Mouse (Mus musculus): ENCODE measurements at regions not wholly inside any gene's neighbourhood (a gene's known extent, or its start where the extent isn't known, plus 50 kb on each side); places are given as distances from the start of the nearest gene placed in this dataset.
"Not testable (repeated sequence)": the region's sequence is repeated elsewhere in the genome, so short reads cannot be mapped to it uniquely, and the experiment has no call there.

- Histone ChIP-seq H3K4me3 (no peak overlapping the region), H3K36me3 (no peaks in the 10 kb centered on the region), H3K4me2 (replicated peaks) (no peak overlapping the region), H3K4me1 (no peaks in the 10 kb centered on the region), H3K9me3 (no peaks in the 10 kb centered on the region), H3K27ac (replicated peaks) (no peak overlapping the region), H3K27me3 (no peaks in the 10 kb centered on the region), H3K9ac (replicated peaks) (no peak overlapping the region)
- no peak for ATAC-seq (replicated peaks)
- WGBS = 2% methylated on average over 1 of the region's 1 CpGs
Observed at GRCm38 (mm10) chr3:147680299-147680698, 828.1 kb downstream of the Ttll7 start.

- Histone ChIP-seq H3K27me3 (no peaks in the 10 kb centered on the region), H3K4me3 (no peak overlapping the region), H3K9me3 (no peaks in the 10 kb centered on the region), H3K4me2 (replicated peaks) (no peak overlapping the region), H3K4me1 (no peaks in the 10 kb centered on the region), H3K36me3 (no peaks in the 10 kb centered on the region), H3K9ac (replicated peaks) (no peak overlapping the region), H3K27ac (replicated peaks) (no peak overlapping the region)
- no peak for ATAC-seq (replicated peaks)
- WGBS = 84% methylated on average over 3 of the region's 3 CpGs
Observed at GRCm38 (mm10) chr3:147662572-147662971, 810.4 kb downstream of the Ttll7 start.

GRCm38 (mm10) chr3:147652849-147653248, 800.7 kb downstream of the Ttll7 start:
- Histone ChIP-seq H3K9ac (replicated peaks) (no peak overlapping the region), H3K4me2 (replicated peaks) (no peak overlapping the region), H3K9me3 (no peaks in the 10 kb centered on the region), H3K36me3 (no peaks in the 10 kb centered on the region), H3K4me3 (no peak overlapping the region), H3K27me3 (no peaks in the 10 kb centered on the region), H3K4me1 (no peaks in the 10 kb centered on the region), H3K27ac (replicated peaks) (no peak overlapping the region)
- no peak for ATAC-seq (replicated peaks)
- WGBS = 48% methylated on average over 6 of the region's 6 CpGs

GRCm38 (mm10) chr3:147635486-147635885, 783.3 kb downstream of the Ttll7 start:
- not testable (repeated sequence) for ATAC-seq (replicated peaks); H3K27ac ChIP-seq (replicated peaks); H3K4me3 ChIP-seq; H3K9me3 ChIP-seq; H3K4me2 ChIP-seq (replicated peaks); H3K4me1 ChIP-seq; H3K27me3 ChIP-seq; H3K36me3 ChIP-seq; H3K9ac ChIP-seq (replicated peaks)
- 94% methylated on average over 21 of the region's 21 CpGs for WGBS

- no peaks in the 10 kb centered on the region for H3K27me3 ChIP-seq
- ATAC-seq (replicated peaks) = no peak
- H3K27ac ChIP-seq (replicated peaks) = no peak overlapping the region
- no peak overlapping the region for H3K9ac ChIP-seq (replicated peaks)
- 93% methylated on average over 3 of the region's 3 CpGs for WGBS
- H3K9me3 ChIP-seq = no peaks in the 10 kb centered on the region
- no peaks in the 10 kb centered on the region for H3K36me3 ChIP-seq
- no peak overlapping the region for H3K4me3 ChIP-seq
- no peaks in the 10 kb centered on the region for H3K4me1 ChIP-seq
- H3K4me2 ChIP-seq (replicated peaks) = no peak overlapping the region
Observed at GRCm38 (mm10) chr3:147631151-147631550, 779.0 kb downstream of the Ttll7 start.

- 60% methylated on average over 6 of the region's 6 CpGs for WGBS
Observed at GRCm38 (mm10) chr3:147583697-147584315, 731.6 kb downstream of the Ttll7 start.

GRCm38 (mm10) chr3:147571850-147572249, 719.7 kb downstream of the Ttll7 start:
- 91% methylated on average over 4 of the region's 4 CpGs for WGBS

More at GRCm38 (mm10) chr3:147583697-147584315, 731.6 kb downstream of the Ttll7 start:
- no peak overlapping the region for H3K4me3 ChIP-seq
- no peaks in the 10 kb centered on the region for H3K4me1 ChIP-seq
- no peak for ATAC-seq (replicated peaks)
- H3K36me3 ChIP-seq = no peaks in the 10 kb centered on the region
- H3K9ac ChIP-seq (replicated peaks) = no peak overlapping the region
- H3K27ac ChIP-seq (replicated peaks) = no peak overlapping the region
- no peaks in the 10 kb centered on the region for H3K27me3 ChIP-seq
- H3K9me3 ChIP-seq = no peaks in the 10 kb centered on the region
- H3K4me2 ChIP-seq (replicated peaks) = no peak overlapping the region

GRCm38 (mm10) chr3:147545329-147546006, 693.3 kb downstream of the Ttll7 start:
- Histone ChIP-seq H3K9me3 (no peaks in the 10 kb centered on the region), H3K27ac (replicated peaks) (no peak overlapping the region), H3K27me3 (no peaks in the 10 kb centered on the region), H3K4me3 (no peak overlapping the region), H3K9ac (replicated peaks) (no peak overlapping the region), H3K36me3 (no peaks in the 10 kb centered on the region), H3K4me1 (no peaks in the 10 kb centered on the region), H3K4me2 (replicated peaks) (no peak overlapping the region)
- WGBS = 76% methylated on average over 6 of the region's 6 CpGs
- no peak for ATAC-seq (replicated peaks)

More at GRCm38 (mm10) chr3:147571850-147572249, 719.7 kb downstream of the Ttll7 start:
- no peak overlapping the region for H3K4me3 ChIP-seq
- H3K36me3 ChIP-seq = no peaks in the 10 kb centered on the region
- H3K27ac ChIP-seq (replicated peaks) = no peak overlapping the region
- no peaks in the 10 kb centered on the region for H3K9me3 ChIP-seq
- ATAC-seq (replicated peaks) = no peak
- H3K9ac ChIP-seq (replicated peaks) = no peak overlapping the region
- no peak overlapping the region for H3K4me2 ChIP-seq (replicated peaks)
- H3K27me3 ChIP-seq = no peaks in the 10 kb centered on the region
- no peaks in the 10 kb centered on the region for H3K4me1 ChIP-seq

- no peak overlapping the region for H3K9ac ChIP-seq (replicated peaks)
- ATAC-seq (replicated peaks) = no peak
- WGBS = 76% methylated on average over 4 of the region's 4 CpGs
- no peak overlapping the region for H3K4me2 ChIP-seq (replicated peaks)
- no peaks in the 10 kb centered on the region for H3K9me3 ChIP-seq
- no peak overlapping the region for H3K4me3 ChIP-seq
- H3K27me3 ChIP-seq = no peaks in the 10 kb centered on the region
- no peaks in the 10 kb centered on the region for H3K4me1 ChIP-seq
- no peaks in the 10 kb centered on the region for H3K36me3 ChIP-seq
- no peak overlapping the region for H3K27ac ChIP-seq (replicated peaks)
Observed at GRCm38 (mm10) chr3:147542285-147542684, 690.1 kb downstream of the Ttll7 start.

GRCm38 (mm10) chr3:147537584-147537983, 685.4 kb downstream of the Ttll7 start:
- no peak overlapping the region for H3K4me3 ChIP-seq
- ATAC-seq (replicated peaks) = no peak
- H3K9ac ChIP-seq (replicated peaks) = no peak overlapping the region
- no peaks in the 10 kb centered on the region for H3K4me1 ChIP-seq
- no peak overlapping the region for H3K4me2 ChIP-seq (replicated peaks)
- H3K36me3 ChIP-seq = no peaks in the 10 kb centered on the region
- no peak overlapping the region for H3K27ac ChIP-seq (replicated peaks)
- H3K9me3 ChIP-seq = no peaks in the 10 kb centered on the region
- H3K27me3 ChIP-seq = no peaks in the 10 kb centered on the region

GRCm38 (mm10) chr3:147532196-147532595, 680.0 kb downstream of the Ttll7 start:
- H3K4me1 ChIP-seq = no peaks in the 10 kb centered on the region
- no peaks in the 10 kb centered on the region for H3K27me3 ChIP-seq
- H3K4me2 ChIP-seq (replicated peaks) = no peak overlapping the region

GRCm38 (mm10) chr3:147531608-147532180, 679.5 kb downstream of the Ttll7 start:
- ATAC-seq (replicated peaks) = no peak
- no peaks in the 10 kb centered on the region for H3K36me3 ChIP-seq
- 23% methylated on average over 6 of the region's 6 CpGs for WGBS
- no peaks in the 10 kb centered on the region for H3K9me3 ChIP-seq
- no peaks in the 10 kb centered on the region for H3K27me3 ChIP-seq
- H3K4me2 ChIP-seq (replicated peaks) = no peak overlapping the region
- no peak overlapping the region for H3K4me3 ChIP-seq
- H3K9ac ChIP-seq (replicated peaks) = no peak overlapping the region
- no peaks in the 10 kb centered on the region for H3K4me1 ChIP-seq
- H3K27ac ChIP-seq (replicated peaks) = no peak overlapping the region

More at GRCm38 (mm10) chr3:147532196-147532595, 680.0 kb downstream of the Ttll7 start:
- H3K9me3 ChIP-seq = no peaks in the 10 kb centered on the region
- H3K36me3 ChIP-seq = no peaks in the 10 kb centered on the region
- no peak for ATAC-seq (replicated peaks)
- H3K4me3 ChIP-seq = no peak overlapping the region
- WGBS = 41% methylated on average over 2 of the region's 2 CpGs
- no peak overlapping the region for H3K9ac ChIP-seq (replicated peaks)
- H3K27ac ChIP-seq (replicated peaks) = no peak overlapping the region
